Mouse (Mus musculus): ENCODE results near the gene Sh3pxd2a.

DNA sequence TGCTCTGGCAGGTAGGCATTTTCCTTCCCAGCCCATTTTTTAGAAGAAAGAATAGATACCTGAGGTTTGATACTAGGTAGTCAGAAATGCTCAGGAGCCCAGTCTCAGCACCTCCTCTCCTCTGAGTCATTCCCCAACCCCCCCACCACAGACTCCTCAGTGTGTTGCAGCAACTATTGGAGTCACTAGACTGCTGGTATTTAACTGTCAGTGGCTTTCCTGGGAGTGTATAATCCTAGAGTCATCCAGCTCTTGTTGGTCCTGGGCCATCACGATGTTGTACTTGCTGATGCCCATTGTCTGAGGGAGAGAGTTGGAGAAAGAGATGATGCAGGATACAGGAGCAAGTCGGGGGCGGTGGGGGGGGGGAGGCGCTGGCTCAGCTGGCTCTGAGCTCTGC, 243.2 kb downstream of the Sh3pxd2a start:
- TF ChIP-seq CTCF (IDR thresholded peaks at IDR 0.05; ENCODE audit: low read depth) (no peak), EP300 (IDR thresholded peaks at IDR 0.05; ENCODE audit: low read depth) (no peak)

Measured in liver, postnatal 0 days (tissue).